Comparison of ENCODE assay signal across 8 mouse cellular contexts in genomic region chr11:80301316-80302045, GRCm38 (mm10). TPM values are rescaled to one million over a fixed set of nuclear protein-coding genes. Genes with fewer than 3 reads are reported as not detected.
DNase-seq lines count a peak whose midpoint lies in the region; ATAC-seq lines count a peak whose summit lies in the region.

No protein-coding gene starts in this region.

- H3K9ac ChIP-seq in intestine, embryonic 14.5 days (ENCODE audit: low read length) = peak overlapping the region; percentile 36
- H3K9ac ChIP-seq in liver, embryonic 15.5 days = no peak overlapping the region
- H3K9ac ChIP-seq in neural tube, embryonic 12.5 days = peak overlapping the region; percentile 88

- peak overlapping the region; percentile 100 for H3K4me2 ChIP-seq in intestine, embryonic 14.5 days (ENCODE audit: low read length)
- peak overlapping the region; percentile 71 for H3K4me2 ChIP-seq in liver, embryonic 15.5 days
- H3K4me2 ChIP-seq in neural tube, embryonic 12.5 days (replicated peaks) = peak overlapping the region; percentile 95

- peak overlapping the region; percentile 38 for H3K4me3 ChIP-seq in intestine, embryonic 14.5 days (ENCODE audit: low read depth, low read length)
- peak overlapping the region; percentile 50 for H3K4me3 ChIP-seq in liver, embryonic 15.5 days (replicated peaks)
- peak overlapping the region; percentile 86 for H3K4me3 ChIP-seq in neural tube, embryonic 12.5 days

- ATAC-seq in common myeloid progenitor, adult 5-6 weeks (replicated peaks; ENCODE audit: low read depth, poor library complexity, severe bottlenecking) = peak; percentile 40; the same call in 1 of the 2 replicates
- ATAC-seq in granulocyte monocyte progenitor cell, adult 5-6 weeks (replicated peaks; ENCODE audit: poor library complexity, severe bottlenecking) = peak; percentile 50
- peak; percentile 50; the same call in 1 of the 2 replicates for ATAC-seq in intestine, embryonic 14.5 days (replicated peaks; ENCODE audit: low FRiP score, low TSS enrichment, low read depth)
- ATAC-seq in liver, embryonic 15.5 days (ENCODE audit: insufficient read depth) = no peak
- peak; percentile 49 for ATAC-seq in neural tube, embryonic 12.5 days (ENCODE audit: low FRiP score, low read depth)

- DNase-seq in spleen, postnatal 36 days (ENCODE audit: low spot score in 2 of 2) = peak; percentile 12 to 18
- no peak for DNase-seq in spleen, adult 12 weeks (ENCODE audit: low spot score)
- peak; percentile 85 for DNase-seq in intestine, embryonic 14.5 days (ENCODE audit: low spot score)
- peak; percentile 41 to 49 for DNase-seq in thymus, postnatal 36 days

- WGBS in intestine, embryonic 14.5 days = under 1% methylated on average over 52 of the region's 53 CpGs
- whole genome bisulfite sequencing in liver, embryonic 15.5 days (ENCODE audit: insufficient replicate concordance) = under 1% methylated on average over 53 of the region's 53 CpGs
- WGBS in neural tube, embryonic 12.5 days = under 1% methylated on average over 53 of the region's 53 CpGs

- H3K27ac ChIP-seq in intestine, embryonic 14.5 days (ENCODE audit: low read depth) = no peak overlapping the region
- no peak overlapping the region for H3K27ac ChIP-seq in liver, embryonic 15.5 days (replicated peaks)
- peak overlapping the region; percentile 76 for H3K27ac ChIP-seq in neural tube, embryonic 12.5 days

- peaks cover 16% of the 10 kb centered on the region; the same call in 1 of the 2 replicates for H3K4me1 ChIP-seq in intestine, embryonic 14.5 days (replicated peaks; ENCODE audit: control insufficient read depth, insufficient read depth, low read length)
- peaks cover 23% of the 10 kb centered on the region for H3K4me1 ChIP-seq in liver, embryonic 15.5 days (replicated peaks)
- H3K4me1 ChIP-seq in neural tube, embryonic 12.5 days = peaks cover 33% of the 10 kb centered on the region

- H3K9me3 ChIP-seq in intestine, embryonic 14.5 days (ENCODE audit: control insufficient read depth, low read length) = 0 out of 2 replicates have a peak, but pooled peaks cover 2% of the 10 kb centered on the region
- no peaks in the 10 kb centered on the region for H3K9me3 ChIP-seq in liver, embryonic 15.5 days (replicated peaks)
- 0 out of 2 replicates have a peak, but pooled peaks cover 3% of the 10 kb centered on the region for H3K9me3 ChIP-seq in neural tube, embryonic 12.5 days

- no peaks in the 10 kb centered on the region for H3K36me3 ChIP-seq in intestine, embryonic 14.5 days (ENCODE audit: control insufficient read depth, insufficient read depth, low read length)
- H3K36me3 ChIP-seq in liver, embryonic 15.5 days (replicated peaks) = no peaks in the 10 kb centered on the region
- H3K36me3 ChIP-seq in neural tube, embryonic 12.5 days = peaks cover 20% of the 10 kb centered on the region

- H3K27me3 ChIP-seq in intestine, embryonic 14.5 days (replicated peaks; ENCODE audit: control insufficient read depth, insufficient read depth, low read length) = peaks cover 44% of the 10 kb centered on the region
- peaks cover 70% of the 10 kb centered on the region for H3K27me3 ChIP-seq in liver, embryonic 15.5 days
- H3K27me3 ChIP-seq in neural tube, embryonic 12.5 days (replicated peaks) = no peaks in the 10 kb centered on the region

RNA-seq across cellular contexts. Expression of gene Rhbdl3, which starts 0.8 kb away (rescaled TPM):
- 0.73 and 1.5 TPM in 2 replicates for total RNA-seq in common myeloid progenitor, adult 5-6 weeks (2017)
- 1.1 and 1.2 TPM in 2 replicates for total RNA-seq in granulocyte monocyte progenitor cell, adult 5-6 weeks (2014; fragmentation: Nextera tagmentation)
- 0.21 and 1.5 TPM in 2 replicates for total RNA-seq in granulocyte monocyte progenitor cell, adult 5-6 weeks (2017)
- polyA plus RNA-seq in intestine, embryonic 14.5 days (2014; fragmentation: Nextera tagmentation; extraction: Ambion mirVana) = 2.7 and 3.1 TPM in 2 replicates
- polyA plus RNA-seq in liver, embryonic 15.5 days (2015; fragmentation: Nextera tagmentation; extraction: Ambion mirVana) = 0.16 and 0.22 TPM in 2 replicates
- polyA plus RNA-seq in neural tube, embryonic 12.5 days (2016; fragmentation: Nextera tagmentation; extraction: Ambion mirVana) = 55.9 and 59.2 TPM in 2 replicates

Comparison
In these comparisons a context has a peak if more than half of its experiments do, and no peak if none do; other contexts are left out.
1. RNA of gene Rhbdl3, which starts 0.8 kb away (polyA plus RNA-seq): 55.9 to 59.2 TPM in neural tube, embryonic 12.5 days; 2.7 to 3.1 TPM in intestine, embryonic 14.5 days and 0.16 to 0.22 TPM in liver, embryonic 15.5 days; every median in the first group is over 10 times any median in the second.
2. Peak in every context shown above with its lines, with median percentiles within 50 percentile points of each other: H3K4me2 ChIP-seq and H3K4me3 ChIP-seq.